Mouse (Mus musculus) CH12.LX (cell line): ENCODE data around the gene Ccnjl.

Experiments
- CTCF ChIP-seq, 2 experiments: IDR thresholded peaks in 1 of 2; conservative IDR thresholded peaks in 1 of 2; 2 replicates each; pipeline ENCODE4 v1.5.1; 2011 to 2012; ENCODE audit warnings: low read depth in 2 of 2, low read length in 2 of 2, improper control_type of control experiment in 1 of 2, inconsistent platforms in 1 of 2, mild to moderate bottlenecking in 1 of 2, moderate library complexity in 1 of 2
- MAZ ChIP-seq: IDR thresholded peaks from 2 replicates; pipeline ENCODE4 v1.6.1; 2012; ENCODE audit warnings: low read depth, mild to moderate bottlenecking, inconsistent platforms, low read length, improper control_type of control experiment, moderate library complexity
- NELFE ChIP-seq: IDR thresholded peaks from 2 replicates; pipeline ENCODE4 v1.6.1; 2011; ENCODE audit warnings: low read depth, low read length, improper control_type of control experiment
- PAX5 ChIP-seq: IDR thresholded peaks from 2 replicates; pipeline ENCODE4 v1.6.1; 2012; ENCODE audit warnings: low read length, inconsistent platforms, mixed read lengths
- POLR2A ChIP-seq: IDR thresholded peaks from 2 replicates; pipeline ENCODE4 v1.6.1; 2011; ENCODE audit warnings: low read depth, mild to moderate bottlenecking, improper control_type of control experiment, low read length
- POLR2AphosphoS2 ChIP-seq: IDR thresholded peaks from 2 replicates; pipeline ENCODE4 v1.6.1; 2011; ENCODE audit warnings: low read depth, low read length, improper control_type of control experiment
- RCOR1 ChIP-seq: conservative IDR thresholded peaks from 2 replicates; pipeline ENCODE4 v1.6.1; 2012; ENCODE audit warnings: low read depth, mild to moderate bottlenecking, inconsistent platforms, low read length, improper control_type of control experiment
- SIN3A ChIP-seq: IDR thresholded peaks from 2 replicates; pipeline ENCODE4 v1.6.1; 2012; ENCODE audit warnings: low read length, improper control_type of control experiment, inconsistent platforms
- TCF12 ChIP-seq: IDR thresholded peaks from 2 replicates; pipeline ENCODE4 v1.6.1; 2014; ENCODE audit warnings: low read depth, mild to moderate bottlenecking, inconsistent platforms, low read length, improper control_type of control experiment
- USF2 ChIP-seq: conservative IDR thresholded peaks from 2 replicates; pipeline ENCODE4 v1.6.1; 2011; ENCODE audit warnings: low read depth, low read length, improper control_type of control experiment

- TF ChIP-seq CTCF (conservative IDR thresholded peaks at IDR 0.05 in 1 of 2, IDR thresholded peaks at IDR 0.05 in 1 of 2; ENCODE audit: low read depth in 2 of 2, low read length in 2 of 2) = no peak
- TF ChIP-seq NELFE = no peak
- TF ChIP-seq POLR2A = no peak
- no peak for TF ChIP-seq MAZ
- no peak for TF ChIP-seq SIN3A
- TF ChIP-seq PAX5 = no peak
- TF ChIP-seq POLR2AphosphoS2 = no peak
- TF ChIP-seq RCOR1 = no peak
- no peak for TF ChIP-seq USF2
- TF ChIP-seq TCF12 = no peak
Measured at GRCm38 (mm10) chr11:43528683-43529499, at the start of gene Ccnjl.
